Mouse (Mus musculus) induced T-regulatory cell, adult 2 months (primary cell): Measurements from ENCODE around the gene Lpin1.

Experiments
- DNase-seq: peaks from one replicate; pipeline ENCODE4 v3.0.0-alpha.2; 2012; ENCODE audit warnings: low read depth

Lpin1 gene

GRCm38 (mm10) chr12:16571278-16571677 lies 39.5 kb downstream of the Lpin1 start:
- no peak for DNase-seq

- no peak for DNase-seq
Observed at GRCm38 (mm10) chr12:16570371-16571060, 40.2 kb downstream of the Lpin1 start.

GRCm38 (mm10) chr12:16568936-16569650 lies 41.7 kb downstream of the Lpin1 start:
- peak; percentile 67 for DNase-seq

GRCm38 (mm10) chr12:16568496-16568895 lies 42.3 kb downstream of the Lpin1 start:
- DNase-seq = peak; percentile 91

- DNase-seq = no peak
Observed at GRCm38 (mm10) chr12:16568090-16568489, 42.7 kb downstream of the Lpin1 start.

GRCm38 (mm10) chr12:16563427-16563826 lies 47.3 kb downstream of the Lpin1 start:
- no peak for DNase-seq

- no peak for DNase-seq
Observed at GRCm38 (mm10) chr12:16562647-16563046, 48.1 kb downstream of the Lpin1 start.

GRCm38 (mm10) chr12:16562181-16562580 lies 48.6 kb downstream of the Lpin1 start:
- no peak for DNase-seq

DNA sequence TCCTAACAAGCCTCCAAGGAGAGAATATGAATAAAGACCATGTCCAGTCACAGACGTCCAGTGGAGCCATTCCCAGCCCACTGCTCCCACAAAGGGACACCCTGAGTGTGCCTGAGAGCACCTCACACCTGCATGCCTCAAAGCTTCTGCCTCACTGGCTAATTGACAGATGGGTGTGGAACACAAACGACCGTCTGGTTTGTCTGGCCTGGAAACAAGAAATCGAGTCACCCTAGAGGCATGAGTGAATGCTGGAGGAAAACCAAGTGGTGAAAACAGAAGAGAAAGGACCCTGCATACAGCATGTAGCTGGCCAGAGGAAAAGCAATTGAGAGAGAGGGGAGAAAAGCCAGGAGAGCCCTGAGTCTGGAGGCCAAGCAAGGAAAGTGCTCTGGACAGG lies 53.5 kb downstream of the Lpin1 start:
- no peak for DNase-seq

DNA sequence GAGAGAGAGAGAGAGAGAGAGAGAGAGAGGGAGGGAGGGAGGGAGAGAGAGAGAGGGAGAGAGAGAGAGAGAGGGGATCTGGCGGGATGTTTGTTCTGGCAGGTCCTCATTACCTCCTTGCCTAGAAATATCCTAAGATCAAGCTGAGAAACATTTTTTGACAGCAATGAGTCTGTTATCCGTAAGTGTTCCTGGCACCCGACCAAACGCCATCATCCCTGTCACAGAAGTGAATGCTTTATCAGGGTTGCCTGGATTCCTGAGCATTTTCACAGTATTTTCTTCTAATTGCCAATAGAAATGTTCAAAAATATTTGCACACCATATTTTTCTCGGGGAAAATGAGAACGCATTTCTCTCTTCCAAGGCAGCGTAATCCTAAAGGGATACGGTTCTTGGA lies 56.6 kb downstream of the Lpin1 start:
- DNase-seq = no peak

DNA sequence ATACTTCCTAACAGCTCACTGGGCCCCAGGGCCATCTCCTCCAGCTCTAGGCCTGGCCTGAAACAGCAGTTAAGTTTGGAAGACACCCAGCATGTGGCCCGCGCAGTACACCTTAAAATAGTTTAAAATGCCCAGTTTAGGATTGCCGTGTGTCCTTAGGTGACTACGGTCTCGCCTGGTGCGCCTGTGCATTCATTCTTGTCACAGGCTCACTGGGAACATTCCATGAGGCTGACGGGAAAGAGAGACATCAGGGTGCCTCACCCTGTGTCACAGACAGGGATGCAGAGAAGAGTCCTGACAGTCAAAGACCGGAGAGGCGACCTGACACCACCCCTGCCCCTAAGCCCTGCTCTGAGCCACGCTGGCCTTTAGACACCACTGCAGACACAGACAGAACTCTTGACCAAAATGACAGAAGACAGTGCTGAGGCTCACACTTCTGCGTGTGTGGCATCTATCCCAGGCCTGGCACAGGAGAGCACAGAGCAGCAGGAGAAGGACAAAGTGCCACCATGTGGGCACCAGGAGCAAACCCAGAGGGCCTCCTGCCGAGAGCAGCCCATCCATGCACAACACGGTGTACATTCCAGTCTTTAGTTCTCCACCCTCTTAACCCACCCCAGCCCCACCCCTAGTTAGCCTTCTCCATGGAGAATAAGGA lies 58.5 kb downstream of the Lpin1 start:
- no peak for DNase-seq

- DNase-seq = no peak
Observed at GRCm38 (mm10) chr12:16550983-16551454, 59.7 kb downstream of the Lpin1 start.

DNA sequence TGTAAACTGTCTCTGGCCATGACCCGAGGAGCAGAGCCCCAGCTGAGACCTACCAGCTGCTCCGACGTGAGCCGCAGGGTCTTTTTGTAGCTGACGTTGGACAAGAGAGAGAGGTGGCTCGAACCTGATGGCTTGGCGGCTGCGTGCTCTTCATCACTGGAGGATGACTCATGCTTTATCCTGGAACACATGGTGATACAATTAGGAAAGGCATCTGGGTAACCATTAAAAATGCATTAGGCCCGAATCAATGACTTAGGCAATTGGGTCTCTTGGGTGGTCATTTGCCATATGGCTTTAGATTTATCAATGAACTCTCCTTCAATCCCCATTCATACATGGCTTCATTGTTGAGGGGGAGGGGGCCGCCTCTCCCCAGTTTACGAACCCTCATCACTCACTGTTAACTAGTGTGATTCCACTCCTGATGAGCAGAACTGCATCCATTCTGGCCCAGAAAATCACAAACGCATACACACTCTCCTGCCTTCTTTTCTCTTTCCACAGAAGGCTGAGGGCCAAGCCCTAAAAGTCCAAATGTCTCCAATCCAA lies 61.9 kb downstream of the Lpin1 start:
- no peak for DNase-seq

GRCm38 (mm10) chr12:16541606-16542005 lies 69.2 kb downstream of the Lpin1 start:
- DNase-seq = no peak

DNA sequence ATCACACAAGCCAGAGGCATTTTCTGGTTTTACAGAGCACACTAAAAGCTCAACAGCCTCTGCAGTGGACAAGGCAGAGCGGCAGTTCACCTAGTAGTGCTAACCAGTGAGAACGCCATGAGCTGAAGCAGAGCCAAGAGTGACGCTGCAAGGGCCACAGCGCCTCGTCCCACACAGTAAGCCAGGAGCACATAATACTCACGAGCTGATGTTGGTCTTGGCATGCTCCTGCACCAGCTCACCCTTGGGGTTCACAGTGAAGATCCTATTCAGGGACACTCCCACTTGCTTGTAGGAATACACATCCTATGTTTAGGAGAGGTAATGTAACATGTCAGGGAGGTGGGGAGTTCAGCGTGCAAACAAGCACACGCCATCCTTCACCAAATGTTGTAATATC lies 70.1 kb downstream of the Lpin1 start:
- DNase-seq = no peak

GRCm38 (mm10) chr12:16539965-16540661 lies 70.7 kb downstream of the Lpin1 start:
- DNase-seq = no peak

GRCm38 (mm10) chr12:16533331-16533828 lies 77.4 kb downstream of the Lpin1 start:
- DNase-seq = peak; percentile 56

- DNase-seq = no peak
Observed at GRCm38 (mm10) chr12:16532860-16533230, 77.9 kb downstream of the Lpin1 start.

GRCm38 (mm10) chr12:16531956-16532859 lies 78.6 kb downstream of the Lpin1 start:
- DNase-seq = peak; percentile 86

GRCm38 (mm10) chr12:16528650-16529049 lies 82.1 kb downstream of the Lpin1 start:
- no peak for DNase-seq

DNA sequence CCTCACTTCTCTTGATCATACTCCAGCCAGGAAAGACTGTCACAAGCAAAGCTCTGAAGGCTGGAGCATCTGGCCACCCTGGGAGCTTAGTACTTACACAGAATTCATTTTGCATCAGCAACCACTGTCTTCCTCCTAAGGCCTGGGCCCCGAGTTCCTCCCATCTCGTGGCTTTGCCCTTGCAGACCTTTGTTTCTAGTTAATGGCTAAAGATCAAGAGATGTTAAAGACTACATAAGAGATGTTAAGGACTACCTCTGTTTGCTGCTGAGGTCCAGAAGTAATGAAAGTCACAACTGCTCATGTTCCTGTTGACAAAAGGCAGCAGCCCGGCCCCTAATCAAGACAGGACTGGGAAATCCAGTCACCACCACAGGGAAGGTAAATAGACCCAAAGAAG lies 82.8 kb downstream of the Lpin1 start:
- DNase-seq = no peak
